Mouse (Mus musculus) cerebellum, adult 8-10 months (tissue): ENCODE data around the gene Stox1.
"Not testable (repeated sequence)": the region's sequence is repeated elsewhere in the genome, so short reads cannot be mapped to it uniquely, and the experiment has no call there.

Experiments used
- DNase-seq: peaks from one replicate; pipeline ENCODE4 v3.0.0; 2022

The Stox1 gene

GRCm38 (mm10) chr10:62725771-62726687 lies at the start of gene Stox1:
Stox1 (minus strand) TSS chr10:62726128.
- peak; percentile 53 for DNase-seq

GRCm38 (mm10) chr10:62750781-62751180 lies 24.9 kb upstream of the Stox1 start:
- DNase-seq = no peak

- peak; percentile 64 for DNase-seq
These were observed 14.2 kb upstream of the Stox1 start for GRCm38 (mm10) chr10:62739961-62740737.

- no peak for DNase-seq
These were observed 11.2 kb upstream of the Stox1 start for GRCm38 (mm10) chr10:62736965-62737688.

GRCm38 (mm10) chr10:62730826-62731225 lies 4.9 kb upstream of the Stox1 start:
- DNase-seq = no peak

GRCm38 (mm10) chr10:62724936-62725335 lies 992 bp downstream of the Stox1 start:
- DNase-seq = no peak

- DNase-seq = no peak
These were observed 3.2 kb downstream of the Stox1 start for GRCm38 (mm10) chr10:62722701-62723100.

- DNase-seq = not testable (repeated sequence)
These were observed 5.4 kb downstream of the Stox1 start for GRCm38 (mm10) chr10:62720574-62720973.

GRCm38 (mm10) chr10:62713457-62713856 lies 12.5 kb downstream of the Stox1 start:
- no peak for DNase-seq

- DNase-seq = no peak
These were observed 22.3 kb downstream of the Stox1 start for GRCm38 (mm10) chr10:62703579-62703978.

- DNase-seq = no peak
These were observed 23.5 kb downstream of the Stox1 start for GRCm38 (mm10) chr10:62702436-62702835.

- no peak for DNase-seq
These were observed 33.2 kb downstream of the Stox1 start for GRCm38 (mm10) chr10:62692771-62693170.

GRCm38 (mm10) chr10:62692244-62692643 lies 33.7 kb downstream of the Stox1 start:
- DNase-seq = no peak

GRCm38 (mm10) chr10:62687032-62687674 lies 38.8 kb downstream of the Stox1 start:
- no peak for DNase-seq

GRCm38 (mm10) chr10:62683043-62683442 lies 42.9 kb downstream of the Stox1 start:
- no peak for DNase-seq

- DNase-seq = no peak
These were observed 46.1 kb downstream of the Stox1 start for GRCm38 (mm10) chr10:62679833-62680232.

- DNase-seq = no peak
These were observed 48.6 kb downstream of the Stox1 start for GRCm38 (mm10) chr10:62677329-62677728.

GRCm38 (mm10) chr10:62676196-62676595 lies 49.7 kb downstream of the Stox1 start:
- DNase-seq = no peak

GRCm38 (mm10) chr10:62672359-62672758 lies 53.6 kb downstream of the Stox1 start:
- no peak for DNase-seq

- no peak for DNase-seq
These were observed 56.7 kb downstream of the Stox1 start for GRCm38 (mm10) chr10:62669245-62669644.

- DNase-seq = no peak
These were observed 57.5 kb downstream of the Stox1 start for GRCm38 (mm10) chr10:62668463-62668862.

- DNase-seq = no peak
These were observed 57.9 kb downstream of the Stox1 start for GRCm38 (mm10) chr10:62668043-62668442.
